Mouse (Mus musculus) naive thymus-derived CD4-positive, alpha-beta T cell, adult 2 months (primary cell): ENCODE results near the gene Trp53tg5.

Experiments used
- DNase-seq: peaks from one replicate; pipeline ENCODE4 v3.0.0-alpha.2; 2011; ENCODE audit warnings: low read depth

Trp53tg5 gene

DNA sequence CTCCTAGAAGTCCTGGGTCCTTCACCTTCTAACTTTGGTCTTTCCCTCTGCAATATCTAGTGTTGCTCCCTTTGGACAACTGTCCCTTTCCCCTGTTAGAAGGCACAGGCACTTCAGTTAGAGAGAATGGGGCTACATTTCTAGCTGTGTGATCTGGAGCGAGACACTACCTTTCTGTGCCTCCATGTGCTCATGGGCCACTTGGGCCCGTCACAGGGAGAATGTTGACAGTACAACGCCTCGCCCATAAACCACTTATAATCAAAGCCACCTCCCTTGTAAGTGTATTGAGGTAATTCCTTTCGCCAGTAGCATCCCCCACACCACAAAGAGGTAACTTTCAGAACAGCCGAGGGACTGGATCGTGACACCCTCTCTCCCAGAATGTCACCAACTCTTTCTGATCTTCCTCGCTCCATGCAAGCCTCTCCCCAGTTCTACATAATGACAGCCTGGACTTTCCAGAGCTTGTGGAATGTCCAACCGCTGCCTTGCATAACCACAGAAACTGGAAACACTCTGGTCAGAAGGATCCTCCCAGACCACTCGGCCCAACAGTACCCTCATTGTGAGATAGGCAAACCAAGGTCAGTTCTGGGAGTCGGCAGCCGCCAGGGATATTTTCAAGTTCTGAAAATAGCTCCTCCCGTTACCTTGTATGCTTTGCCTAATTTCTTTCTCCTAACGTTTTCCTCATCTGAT, 24.0 kb downstream of the Trp53tg5 start:
- DNase-seq: no peak

- DNase-seq: no peak
Observed at GRCm38 (mm10) chr2:164448921-164449320, 24.6 kb downstream of the Trp53tg5 start.

GRCm38 (mm10) chr2:164448140-164448539, 25.4 kb downstream of the Trp53tg5 start:
- no peak for DNase-seq

GRCm38 (mm10) chr2:164446086-164446469, 27.4 kb downstream of the Trp53tg5 start:
- no peak for DNase-seq

- DNase-seq: no peak
Observed at GRCm38 (mm10) chr2:164445399-164446085, 28.0 kb downstream of the Trp53tg5 start.

GRCm38 (mm10) chr2:164444701-164445100, 28.8 kb downstream of the Trp53tg5 start:
- no peak for DNase-seq

DNA sequence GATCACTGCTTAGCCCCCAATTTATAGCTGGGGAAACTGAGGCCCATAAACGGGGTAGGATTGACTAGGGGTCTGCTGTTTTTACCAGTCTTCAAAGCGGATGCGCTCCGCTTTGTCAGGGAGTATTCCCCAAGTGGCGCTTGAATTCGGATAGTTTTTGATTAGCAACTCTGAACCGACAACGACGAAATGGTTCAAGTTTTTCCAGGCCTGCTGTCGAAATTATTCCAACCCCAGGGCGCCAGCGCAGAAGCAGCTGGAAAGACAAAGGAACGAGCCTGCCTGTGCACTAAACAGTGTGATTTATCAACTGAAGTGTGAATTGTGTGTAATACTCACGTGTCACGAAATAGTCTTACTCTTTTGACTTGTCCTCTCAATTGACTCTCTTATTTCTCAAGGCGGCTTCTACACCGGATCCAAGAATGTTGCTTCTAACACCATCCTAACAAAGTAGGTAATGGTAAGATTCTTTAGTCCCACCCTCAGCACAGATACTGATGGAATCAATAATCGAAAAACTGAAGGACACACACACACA, 30.0 kb downstream of the Trp53tg5 start, which contains the start of gene Sdc4:
Gene Sdc4, minus strand, starts transcription at position 428 of the 541 bp plus-strand sequence.
- DNase-seq: no peak

GRCm38 (mm10) chr2:164443051-164443437, 30.5 kb downstream of the Trp53tg5 start:
- DNase-seq: no peak

DNA sequence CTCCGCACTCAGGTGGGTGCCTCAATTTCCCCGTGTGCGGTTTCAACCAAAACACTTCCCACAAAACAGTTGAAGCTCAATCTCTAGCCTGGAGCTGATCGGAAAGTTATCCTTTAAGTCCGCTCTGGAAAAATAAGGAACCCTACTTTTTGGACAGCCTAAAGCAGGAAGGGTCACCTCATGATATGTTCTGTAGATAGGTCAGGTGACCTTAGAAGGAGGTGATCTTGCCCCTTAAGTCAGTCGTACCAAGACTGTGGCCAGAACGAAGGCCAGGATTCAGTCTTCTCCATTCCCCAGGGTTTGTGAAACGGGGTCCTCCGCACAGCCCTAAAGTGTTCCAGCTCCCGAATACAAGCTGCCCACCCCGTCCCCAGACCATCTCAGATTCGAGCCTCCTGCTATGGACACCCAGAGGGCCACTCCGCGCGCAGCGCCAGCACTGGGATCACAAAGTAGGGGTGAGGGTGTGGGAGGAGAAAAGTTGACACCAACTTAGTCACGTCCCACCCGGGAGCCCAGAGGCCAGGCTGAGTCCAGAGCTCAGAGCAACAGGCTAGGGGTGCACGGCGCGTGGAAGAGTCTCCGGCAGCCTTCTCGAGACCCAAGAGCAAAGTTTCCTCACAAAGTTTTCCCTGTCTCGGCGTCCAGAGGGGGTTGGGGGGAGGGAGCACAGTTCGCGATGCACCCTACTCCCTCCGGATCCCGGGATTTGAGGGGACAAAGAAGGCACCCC, 31.0 kb downstream of the Trp53tg5 start:
- no peak for DNase-seq

GRCm38 (mm10) chr2:164441731-164442130, 31.8 kb downstream of the Trp53tg5 start:
- no peak for DNase-seq

GRCm38 (mm10) chr2:164441155-164441554, 32.4 kb downstream of the Trp53tg5 start:
- no peak for DNase-seq

GRCm38 (mm10) chr2:164440314-164440713, 33.2 kb downstream of the Trp53tg5 start:
- no peak for DNase-seq

- no peak for DNase-seq
Observed at GRCm38 (mm10) chr2:164439001-164439421, 34.5 kb downstream of the Trp53tg5 start.

GRCm38 (mm10) chr2:164438257-164438656, 35.3 kb downstream of the Trp53tg5 start:
- no peak for DNase-seq

DNA sequence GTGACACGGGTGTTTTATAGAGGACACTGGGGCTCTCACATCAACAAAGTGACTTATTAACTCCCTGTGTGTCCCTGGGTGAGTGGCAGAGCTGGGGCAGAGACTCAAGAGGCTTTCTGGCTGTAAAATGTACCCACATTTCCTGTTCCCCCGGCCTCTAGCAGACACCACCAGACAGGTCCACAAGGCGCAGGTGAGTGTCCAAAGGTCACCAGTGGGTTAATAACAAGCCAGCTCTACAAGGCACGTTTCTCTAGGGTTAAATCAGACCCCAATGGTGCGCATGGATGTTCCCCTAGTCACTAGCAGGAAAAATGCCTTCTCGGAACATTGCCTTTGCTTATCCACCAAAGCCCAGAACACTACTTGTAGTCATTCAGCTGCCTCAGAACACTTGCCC, 35.8 kb downstream of the Trp53tg5 start:
- no peak for DNase-seq

GRCm38 (mm10) chr2:164436961-164437360, 36.6 kb downstream of the Trp53tg5 start:
- no peak for DNase-seq

DNA sequence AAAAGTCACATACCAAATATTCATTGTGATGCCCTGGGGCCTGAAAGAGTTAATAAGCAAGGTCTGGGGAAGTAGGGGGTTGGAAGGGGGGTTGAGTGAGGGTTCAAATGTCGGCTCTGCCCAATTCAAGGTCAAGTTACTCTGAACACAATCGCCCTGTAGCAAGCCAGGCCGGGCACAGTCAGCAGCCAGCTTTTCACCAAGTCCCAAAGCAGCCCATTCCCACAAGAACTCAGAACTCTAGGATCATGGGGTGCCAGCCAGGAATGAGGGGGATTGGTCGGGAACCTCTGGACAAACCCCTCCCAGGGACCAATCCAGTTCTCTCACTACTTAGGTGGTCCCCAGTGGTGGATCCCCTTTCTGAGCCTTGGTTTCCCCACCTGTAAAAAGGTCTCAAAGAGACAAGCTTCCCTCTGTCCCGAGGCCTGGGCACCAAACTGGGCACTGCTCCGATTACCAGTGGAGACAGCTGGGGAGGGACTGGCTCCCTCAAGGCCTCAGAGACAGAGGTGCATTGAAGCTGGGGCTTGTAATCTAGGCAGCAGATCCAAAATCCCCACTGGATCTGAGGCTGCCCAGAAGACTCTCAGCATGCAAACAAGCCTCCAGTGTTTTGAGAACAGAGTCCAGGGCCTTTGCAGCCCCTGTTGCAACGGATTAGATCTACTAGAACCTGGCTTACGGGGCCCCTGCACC, 37.2 kb downstream of the Trp53tg5 start:
- no peak for DNase-seq

DNA sequence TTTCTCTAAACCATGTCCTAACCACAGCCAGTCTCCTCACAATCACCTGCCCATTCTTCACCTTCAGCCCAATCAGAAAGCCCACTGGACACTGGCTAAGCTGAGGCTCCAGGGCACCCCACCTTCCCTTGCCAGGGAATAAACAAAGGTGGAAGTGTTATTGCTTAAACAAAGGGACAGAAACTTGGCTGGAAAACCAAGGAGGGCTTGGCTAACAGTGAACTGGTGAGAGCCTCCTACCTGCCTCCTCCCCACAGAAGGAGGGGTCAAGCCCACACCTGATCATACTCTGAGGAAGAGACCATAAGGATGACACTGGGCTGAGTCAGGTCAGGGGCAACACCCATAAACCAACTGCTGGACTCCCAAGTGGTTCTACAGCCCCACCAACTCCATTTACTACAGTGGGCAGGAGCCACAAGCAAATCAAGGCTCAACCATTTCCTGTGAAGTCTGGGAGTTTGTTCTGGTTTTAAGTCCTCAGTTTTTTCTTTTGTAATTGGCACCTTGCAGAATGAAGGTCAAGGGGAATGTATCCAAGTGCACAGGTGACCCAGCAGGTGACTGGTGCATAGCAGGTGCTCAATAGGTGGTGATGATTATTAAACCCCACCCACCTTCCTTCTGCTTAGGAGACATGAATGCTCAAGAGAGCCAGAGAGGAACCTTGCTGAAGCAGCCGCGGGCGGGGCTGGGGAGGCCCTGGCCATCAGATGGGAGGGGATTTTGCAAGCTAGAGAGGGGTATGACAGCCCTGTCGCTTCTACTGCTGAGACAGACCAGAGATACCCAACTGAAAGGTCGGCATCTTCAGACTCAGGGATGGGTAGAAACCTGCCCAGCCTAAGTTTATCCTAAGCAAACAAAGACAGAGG, 38.1 kb downstream of the Trp53tg5 start:
- DNase-seq: no peak

GRCm38 (mm10) chr2:164434681-164435080, 38.8 kb downstream of the Trp53tg5 start:
- DNase-seq: no peak

DNA sequence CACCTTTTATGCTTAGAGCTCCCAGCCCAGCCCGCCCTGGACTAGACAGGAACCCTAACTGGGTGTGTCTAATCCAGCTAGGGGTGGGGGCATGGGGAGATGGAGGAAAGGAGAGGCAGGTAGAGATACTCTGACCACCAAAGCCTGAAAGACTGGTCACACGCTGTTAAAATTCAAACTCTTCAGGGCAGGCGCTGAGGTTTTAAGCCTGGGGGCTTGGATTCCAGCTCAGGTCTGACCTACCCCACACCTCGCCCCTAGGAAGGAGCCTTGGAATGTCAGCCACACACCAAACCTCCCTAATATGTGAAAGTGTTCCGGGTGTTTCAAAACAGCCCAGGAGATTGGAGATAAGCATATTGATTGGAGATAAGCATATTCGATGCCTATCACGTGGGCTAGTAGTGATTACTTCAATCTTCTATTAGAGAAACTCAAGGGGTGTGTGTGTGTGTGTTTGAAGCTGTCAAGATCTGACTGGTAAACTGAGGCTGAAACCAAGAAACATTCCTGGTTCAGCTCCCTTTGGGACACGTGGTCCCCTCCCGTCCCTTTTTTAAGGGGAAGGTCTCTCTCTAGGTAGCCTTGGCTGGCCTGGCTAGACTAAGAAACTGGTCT, 40.1 kb downstream of the Trp53tg5 start:
- DNase-seq: no peak
